Comparison of ENCODE assay signal across 7 mouse cellular contexts in genomic region chr6:125160558-125160853, GRCm38 (mm10). TPM values are rescaled to one million over a fixed set of nuclear protein-coding genes. Genes with fewer than 3 reads are reported as not detected.
DNase-seq lines count a peak whose midpoint lies in the region; ATAC-seq and TF ChIP-seq lines count a peak whose summit lies in the region.

No protein-coding gene starts in this region.

- peaks cover 0 to 42% of the 10 kb centered on the region in 2 experiments; a peak in 3 of 4 replicates for H3K36me3 ChIP-seq in MEL (ENCODE audit: control insufficient read depth in 1 of 2, insufficient read depth in 2 of 2, low read length in 2 of 2)
- peaks cover 54% of the 10 kb centered on the region for H3K36me3 ChIP-seq in embryonic facial prominence, embryonic 15.5 days
- peaks cover 78% of the 10 kb centered on the region for H3K36me3 ChIP-seq in liver, embryonic 12.5 days
- H3K36me3 ChIP-seq in thymus, adult 2 months (ENCODE audit: control insufficient read depth, insufficient read depth, low read length) = peaks cover 33% of the 10 kb centered on the region

- no peak for TF ChIP-seq CTCF in layer of hippocampus, adult 2 months (conservative IDR thresholded peaks at IDR 0.05)
- TF ChIP-seq CTCF in MEL (IDR thresholded peaks at IDR 0.05 in 2 of 3, conservative IDR thresholded peaks at IDR 0.05 in 1 of 3; ENCODE audit: control insufficient read depth in 1 of 3, insufficient read depth in 1 of 3, low read depth in 2 of 3, low read length in 3 of 3, poor library complexity in 1 of 3, severe bottlenecking in 1 of 3) = no peak
- no peak for TF ChIP-seq CTCF in thymus, adult 2 months (IDR thresholded peaks at IDR 0.05; ENCODE audit: borderline replicate concordance, control insufficient read depth, extremely low read depth, insufficient read depth, low read length, poor library complexity)

- no peak for ATAC-seq in embryonic facial prominence, embryonic 15.5 days (ENCODE audit: insufficient number of reproducible peaks, low FRiP score, low TSS enrichment, low read depth)
- ATAC-seq in liver, embryonic 12.5 days = no peak

- peaks cover 0 to 49% of the 10 kb centered on the region in 2 experiments for H3K4me1 ChIP-seq in MEL (ENCODE audit: control insufficient read depth in 1 of 2, insufficient read depth in 2 of 2, low read length in 2 of 2)
- H3K4me1 ChIP-seq in embryonic facial prominence, embryonic 15.5 days = peaks cover 35% of the 10 kb centered on the region
- H3K4me1 ChIP-seq in liver, embryonic 12.5 days = peaks cover 82% of the 10 kb centered on the region
- H3K4me1 ChIP-seq in thymus, adult 2 months (replicated peaks; ENCODE audit: control insufficient read depth, insufficient read depth, low read length) = peaks cover 10% of the 10 kb centered on the region

- H3K9me3 ChIP-seq in MEL (replicated peaks; ENCODE audit: insufficient read depth, low read length) = no peaks in the 10 kb centered on the region
- H3K9me3 ChIP-seq in embryonic facial prominence, embryonic 15.5 days (replicated peaks) = no peaks in the 10 kb centered on the region
- H3K9me3 ChIP-seq in liver, embryonic 12.5 days (replicated peaks) = no peaks in the 10 kb centered on the region

- no peak for TF ChIP-seq RAD21 in MEL (IDR thresholded peaks at IDR 0.05; ENCODE audit: low read depth, low read length)

- 57% methylated on average over 10 of the region's 10 CpGs for WGBS in embryonic facial prominence, embryonic 15.5 days
- WGBS in liver, embryonic 12.5 days (ENCODE audit: insufficient replicate concordance) = 49% methylated on average over 10 of the region's 10 CpGs
- 77% methylated on average over 10 of the region's 10 CpGs for WGBS in thymus, adult 2 months

- H3K27ac ChIP-seq in layer of hippocampus, adult 2 months = peak overlapping the region; percentile 60; the same call in 1 of the 2 replicates
- H3K27ac ChIP-seq in MEL (ENCODE audit: control insufficient read depth, low read depth, low read length) = peak overlapping the region; percentile 87
- H3K27ac ChIP-seq in embryonic facial prominence, embryonic 15.5 days (replicated peaks) = peak overlapping the region; percentile 63
- H3K27ac ChIP-seq in liver, embryonic 12.5 days = peak overlapping the region; percentile 75
- H3K27ac ChIP-seq in thymus, adult 2 months (ENCODE audit: control insufficient read depth, insufficient read depth, low read length) = no peak overlapping the region

- H3K4me2 ChIP-seq in embryonic facial prominence, embryonic 15.5 days (replicated peaks) = no peak overlapping the region
- H3K4me2 ChIP-seq in liver, embryonic 12.5 days = peak overlapping the region; percentile 31

- H3K79me2 ChIP-seq in MEL (ENCODE audit: control insufficient read depth, insufficient read depth, low read length, poor library complexity) = peaks cover 45% of the 10 kb centered on the region

- no peak for TF ChIP-seq EP300 in MEL (IDR thresholded peaks at IDR 0.05; ENCODE audit: low read depth in 1 of 2, low read length in 2 of 2)

- no peak overlapping the region for H3K4me3 ChIP-seq in layer of hippocampus, adult 2 months
- peak overlapping the region in 1 of 2 experiments; percentile 7; a peak in 1 of 4 replicates for H3K4me3 ChIP-seq in MEL (ENCODE audit: control insufficient read depth in 1 of 2, insufficient read depth in 1 of 2, low read depth in 2 of 2, low read length in 2 of 2)
- H3K4me3 ChIP-seq in embryonic facial prominence, embryonic 15.5 days (replicated peaks) = no peak overlapping the region
- no peak overlapping the region for H3K4me3 ChIP-seq in liver, embryonic 12.5 days
- H3K4me3 ChIP-seq in thymus, adult 2 months (ENCODE audit: control insufficient read depth, insufficient read depth, low read length) = no peak overlapping the region

- no peaks in the 10 kb centered on the region for H3K27me3 ChIP-seq in MEL (ENCODE audit: control insufficient read depth in 1 of 2, insufficient read depth in 2 of 2, low read length in 2 of 2)
- H3K27me3 ChIP-seq in embryonic facial prominence, embryonic 15.5 days = no peaks in the 10 kb centered on the region
- H3K27me3 ChIP-seq in liver, embryonic 12.5 days (replicated peaks) = no peaks in the 10 kb centered on the region
- H3K27me3 ChIP-seq in thymus, adult 2 months (ENCODE audit: control insufficient read depth, insufficient read depth, low read length) = no peaks in the 10 kb centered on the region

- no peak for DNase-seq in layer of hippocampus, adult 2 months (ENCODE audit: low spot score in 2 of 2)
- DNase-seq in layer of hippocampus, postnatal 36 days = no peak
- DNase-seq in MEL (ENCODE audit: low read depth, low spot score) = no peak
- DNase-seq in B cell, adult 2 months = no peak
- no peak for DNase-seq in thymus, adult 2 months

- H3K9ac ChIP-seq in MEL (ENCODE audit: control insufficient read depth, low read depth, low read length, poor library complexity, severe bottlenecking) = peak overlapping the region; percentile 51
- no peak overlapping the region for H3K9ac ChIP-seq in embryonic facial prominence, embryonic 15.5 days
- no peak overlapping the region for H3K9ac ChIP-seq in liver, embryonic 12.5 days

- no peak for TF ChIP-seq POLR2A in MEL (IDR thresholded peaks at IDR 0.05; ENCODE audit: control insufficient read depth in 1 of 2, insufficient read depth in 1 of 2, low read depth in 1 of 2, low read length in 2 of 2, poor library complexity in 1 of 2)
- TF ChIP-seq POLR2A in thymus, adult 2 months (IDR thresholded peaks at IDR 0.05; ENCODE audit: control insufficient read depth, extremely low read depth, insufficient read depth, low read length, poor library complexity) = no peak

TF ChIP-seq in MEL, 35 proteins besides CTCF, POLR2A, EP300 and RAD21:
- TF ChIP-seq RCOR1 (IDR thresholded peaks at IDR 0.05; ENCODE audit: low read depth, low read length) = no peak
- TF ChIP-seq NELFE (IDR thresholded peaks at IDR 0.05; ENCODE audit: low read depth, low read length) = peak; percentile 29; the same call in 1 of the 2 replicates
- TF ChIP-seq ETS1 (IDR thresholded peaks at IDR 0.05; ENCODE audit: low read depth, low read length) = 0 out of 2 replicates have a peak, but pooled peaks have one; percentile 0
- peak; percentile 18; the same call in 1 of the 2 replicates for TF ChIP-seq MXI1 (IDR thresholded peaks at IDR 0.05; ENCODE audit: low read depth, low read length)
- no peak for TF ChIP-seq MEF2A (IDR thresholded peaks at IDR 0.05; ENCODE audit: extremely low read depth, insufficient replicate concordance, low read depth, low read length, poor library complexity, severe bottlenecking)

RNA-seq across cellular contexts. Expression of gene Gapdh, which starts 5.8 kb away (rescaled TPM):
- total RNA-seq in layer of hippocampus, adult 2 months (2021) = 1,000 to 10,000 TPM; 2,438 to 2,531 TPM
- 1,000 to 10,000 TPM; 2,301 to 2,480 TPM for total RNA-seq in layer of hippocampus, postnatal 36 days (2021)
- total RNA-seq in MEL (2012; rRNA removed) = 723 and 1,144 TPM in 2 replicates
- polyA plus RNA-seq in MEL (2012; ENCODE audit: insufficient read depth in 1 of 2, insufficient read length in 2 of 2, low read depth in 1 of 2, low replicate concordance in 2 of 2, missing spikeins in 1 of 2) = 1,000 to 10,000 TPM in 1 of 2 experiments, not detected in 1; 1,834 TPM
- 1,507 and 1,606 TPM in 2 replicates for polyA plus RNA-seq in embryonic facial prominence, embryonic 15.5 days (2015; fragmentation: Nextera tagmentation; extraction: Ambion mirVana)
- polyA plus RNA-seq in liver, embryonic 12.5 days (2016; fragmentation: Nextera tagmentation; extraction: Ambion mirVana) = 1,499 and 1,575 TPM in 2 replicates
- 3,688 and 4,326 TPM in 2 replicates for polyA plus RNA-seq in thymus, adult 2 months (2012; rRNA removed)

RNA-seq across cellular contexts. Expression of gene Iffo1, which starts 15.5 kb away (rescaled TPM):
- 10 to 100 TPM; 69.9 to 71.9 TPM for total RNA-seq in layer of hippocampus, adult 2 months (2021)
- 10 to 100 TPM; 67.5 to 68.9 TPM for total RNA-seq in layer of hippocampus, postnatal 36 days (2021)
- 75.4 and 96.1 TPM in 2 replicates for total RNA-seq in MEL (2012; rRNA removed)
- polyA plus RNA-seq in MEL (2012; ENCODE audit: insufficient read depth in 1 of 2, insufficient read length in 2 of 2, low read depth in 1 of 2, low replicate concordance in 2 of 2, missing spikeins in 1 of 2) = 10 to 100 TPM in 1 of 2 experiments, not detected in 1; 96.9 TPM
- polyA plus RNA-seq in embryonic facial prominence, embryonic 15.5 days (2015; fragmentation: Nextera tagmentation; extraction: Ambion mirVana) = 30.3 and 37.6 TPM in 2 replicates
- polyA plus RNA-seq in liver, embryonic 12.5 days (2016; fragmentation: Nextera tagmentation; extraction: Ambion mirVana) = 6.6 and 7.3 TPM in 2 replicates
- polyA plus RNA-seq in thymus, adult 2 months (2012; rRNA removed) = 90.4 and 94.6 TPM in 2 replicates

RNA-seq across cellular contexts. Expression of gene Nop2, which starts 28.8 kb away (rescaled TPM):
- total RNA-seq in layer of hippocampus, adult 2 months (2021) = 10 to 100 TPM; 30.8 to 31.7 TPM
- total RNA-seq in layer of hippocampus, postnatal 36 days (2021) = 10 to 100 TPM; 30.2 to 34.4 TPM
- 210 and 263 TPM in 2 replicates for total RNA-seq in MEL (2012; rRNA removed)
- 100 to 1,000 TPM; 221 to 337 TPM for polyA plus RNA-seq in MEL (2012; ENCODE audit: insufficient read depth in 1 of 2, insufficient read length in 2 of 2, low read depth in 1 of 2, low replicate concordance in 2 of 2, missing spikeins in 1 of 2)
- polyA plus RNA-seq in embryonic facial prominence, embryonic 15.5 days (2015; fragmentation: Nextera tagmentation; extraction: Ambion mirVana) = 57.5 and 58.3 TPM in 2 replicates
- polyA plus RNA-seq in liver, embryonic 12.5 days (2016; fragmentation: Nextera tagmentation; extraction: Ambion mirVana) = 83.1 and 85.3 TPM in 2 replicates
- polyA plus RNA-seq in thymus, adult 2 months (2012; rRNA removed) = 26.4 and 28.6 TPM in 2 replicates

RNA-seq across cellular contexts. Expression of gene Ncapd2, which starts 31.0 kb away (rescaled TPM):
- total RNA-seq in layer of hippocampus, adult 2 months (2021) = 10 to 100 TPM; 24.3 to 28.5 TPM
- 10 to 100 TPM; 22.8 to 26.5 TPM for total RNA-seq in layer of hippocampus, postnatal 36 days (2021)
- total RNA-seq in MEL (2012; rRNA removed) = 86.6 and 88.8 TPM in 2 replicates
- 100 to 1,000 TPM in 1 of 2 experiments, not detected in 1; 394 TPM for polyA plus RNA-seq in MEL (2012; ENCODE audit: insufficient read depth in 1 of 2, insufficient read length in 2 of 2, low read depth in 1 of 2, low replicate concordance in 2 of 2, missing spikeins in 1 of 2)
- 97.2 and 98.7 TPM in 2 replicates for polyA plus RNA-seq in embryonic facial prominence, embryonic 15.5 days (2015; fragmentation: Nextera tagmentation; extraction: Ambion mirVana)
- 132 and 138 TPM in 2 replicates for polyA plus RNA-seq in liver, embryonic 12.5 days (2016; fragmentation: Nextera tagmentation; extraction: Ambion mirVana)
- polyA plus RNA-seq in thymus, adult 2 months (2012; rRNA removed) = 430 and 598 TPM in 2 replicates

RNA-seq across cellular contexts. Expression of gene Mrpl51, which starts 31.1 kb away (rescaled TPM):
- total RNA-seq in layer of hippocampus, adult 2 months (2021) = 10 to 100 TPM; 70.8 to 75.3 TPM
- total RNA-seq in layer of hippocampus, postnatal 36 days (2021) = 10 to 100 TPM; 70.7 to 72.3 TPM
- 208 and 251 TPM in 2 replicates for total RNA-seq in MEL (2012; rRNA removed)
- polyA plus RNA-seq in MEL (2012; ENCODE audit: insufficient read depth in 1 of 2, insufficient read length in 2 of 2, low read depth in 1 of 2, low replicate concordance in 2 of 2, missing spikeins in 1 of 2) = 100 to 1,000 TPM in 1 of 2 experiments, not detected in 1; 286 TPM
- 198 and 212 TPM in 2 replicates for polyA plus RNA-seq in embryonic facial prominence, embryonic 15.5 days (2015; fragmentation: Nextera tagmentation; extraction: Ambion mirVana)
- 211 and 222 TPM in 2 replicates for polyA plus RNA-seq in liver, embryonic 12.5 days (2016; fragmentation: Nextera tagmentation; extraction: Ambion mirVana)
- 68.1 and 70.7 TPM in 2 replicates for polyA plus RNA-seq in thymus, adult 2 months (2012; rRNA removed)
